Mouse (Mus musculus) kidney, adult 18-20 months (tissue): ENCODE data around the gene Atg7.
A peak's percentile ranks its signal among the peaks of the same experiment; 100 is the strongest.

ENCODE experiments used
- DNase-seq: peaks from one replicate; pipeline ENCODE4 v3.0.0; 2021

The Atg7 gene

GRCm38 (mm10) chr6:114737181-114737580, 94.3 kb downstream of the Atg7 start:
- no peak for DNase-seq

- DNase-seq: no peak
Observed at GRCm38 (mm10) chr6:114737931-114738759, 95.2 kb downstream of the Atg7 start.

DNA sequence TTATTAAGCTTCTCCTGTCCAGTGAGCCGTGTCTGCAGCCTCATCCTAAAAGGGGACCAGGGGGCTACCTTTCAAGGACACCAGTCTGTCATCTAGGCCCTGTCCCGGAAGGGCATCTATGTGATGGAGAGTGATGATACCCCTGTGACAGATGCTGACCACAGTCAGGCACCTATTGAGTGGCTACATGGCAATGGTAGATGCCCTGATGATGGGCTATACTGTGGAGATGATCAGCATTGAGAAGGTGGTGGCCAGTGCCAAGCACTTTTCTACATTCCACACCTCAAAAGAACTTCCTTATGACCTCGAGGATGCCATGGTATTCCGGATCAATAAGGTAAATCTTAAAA, 95.8 kb downstream of the Atg7 start:
- DNase-seq: no peak

DNA sequence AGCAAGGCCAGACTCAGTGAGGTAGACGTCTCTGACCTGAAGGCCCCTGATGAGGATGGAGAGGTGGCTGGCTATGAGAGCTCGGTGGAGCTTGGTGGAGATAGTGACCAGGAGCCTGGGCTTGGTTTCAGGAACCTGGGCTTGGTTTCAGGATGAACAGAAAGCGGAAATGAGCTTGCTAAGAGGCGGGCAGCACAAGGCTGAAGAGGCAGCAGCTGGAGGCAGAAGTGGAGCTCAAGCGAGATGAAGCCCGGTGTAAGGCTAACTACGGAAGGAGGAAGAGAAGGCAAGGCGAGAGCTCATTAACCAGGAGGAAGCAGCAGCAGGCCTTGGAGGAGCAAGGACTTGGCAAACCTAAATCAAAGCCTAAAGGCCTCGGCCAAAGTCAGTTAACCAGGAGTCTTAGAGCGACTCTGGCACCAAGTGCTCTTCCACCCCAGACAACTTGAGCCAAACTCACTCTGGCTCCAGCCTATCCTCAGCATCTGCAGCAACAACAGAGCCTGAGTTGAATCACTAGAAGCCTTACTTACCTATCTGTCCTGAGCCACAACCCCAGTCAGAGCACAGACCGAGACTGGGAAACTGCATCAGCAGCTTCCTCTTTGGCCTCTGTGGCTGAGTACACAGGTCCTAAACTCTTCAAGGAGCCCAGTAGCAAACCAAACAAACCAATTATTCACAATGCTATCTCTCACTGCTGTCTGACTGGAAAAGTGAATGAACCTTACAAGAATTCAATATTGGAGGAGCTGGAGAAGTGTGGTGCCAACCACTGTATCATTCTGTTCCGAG, 99.5 kb downstream of the Atg7 start:
- DNase-seq: no peak

GRCm38 (mm10) chr6:114743126-114743525, 100.2 kb downstream of the Atg7 start:
- DNase-seq: no peak

- DNase-seq: no peak
Observed at GRCm38 (mm10) chr6:114743845-114744244, 100.9 kb downstream of the Atg7 start.

DNA sequence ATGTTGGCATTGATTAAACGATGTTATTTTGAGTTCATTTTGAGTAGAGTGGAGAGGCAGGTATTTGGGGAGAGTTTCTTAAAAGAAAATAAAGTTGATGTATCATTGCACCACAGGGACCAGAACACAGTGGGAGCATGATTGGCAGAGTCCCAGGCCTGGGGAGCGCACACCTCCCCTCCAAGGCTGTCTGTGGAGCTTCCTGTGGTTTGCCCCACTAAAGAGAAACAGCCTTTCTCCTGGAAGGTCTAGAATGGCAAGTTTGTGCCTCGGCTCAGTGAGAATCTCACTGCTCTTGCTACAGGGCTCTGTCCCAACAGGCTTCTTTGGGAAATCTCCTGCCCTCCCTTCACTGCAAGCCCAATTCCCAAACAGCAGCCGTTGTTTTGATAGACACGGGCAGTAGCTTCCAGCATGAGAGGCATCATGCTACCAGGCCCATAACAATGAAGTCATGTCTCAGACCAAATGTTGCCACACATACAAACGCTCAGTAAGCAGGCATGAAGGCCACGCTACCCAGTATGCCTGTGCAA, 103.6 kb downstream of the Atg7 start:
- DNase-seq: no peak

- DNase-seq: no peak
Observed at GRCm38 (mm10) chr6:114748419-114748818, 105.5 kb downstream of the Atg7 start.

- no peak for DNase-seq
Observed at GRCm38 (mm10) chr6:114748882-114749281, 106.0 kb downstream of the Atg7 start.

DNA sequence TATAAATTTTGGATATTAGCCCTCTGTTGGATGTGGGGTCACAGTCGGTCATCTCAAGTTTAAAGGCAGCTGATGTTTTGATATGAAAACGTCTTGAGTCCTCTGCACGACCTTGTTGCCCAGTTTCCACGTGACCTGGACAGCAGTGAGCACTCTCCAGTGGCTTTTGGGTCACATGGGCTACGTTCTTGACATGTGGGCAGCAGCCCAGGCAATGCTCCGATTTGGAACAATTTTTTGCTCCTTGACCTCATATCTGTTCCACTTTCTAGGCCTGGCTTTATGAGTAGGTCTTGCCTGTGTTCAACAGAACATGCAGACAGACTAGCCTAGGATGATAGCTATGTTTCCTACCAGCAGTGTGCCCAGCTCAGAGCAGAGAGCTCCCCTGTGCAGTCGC, 115.9 kb downstream of the Atg7 start:
- DNase-seq: peak; percentile 5

GRCm38 (mm10) chr6:114766314-114766713, 123.4 kb downstream of the Atg7 start:
- no peak for DNase-seq

- DNase-seq: no peak
Observed at GRCm38 (mm10) chr6:114767710-114768109, 124.8 kb downstream of the Atg7 start.

GRCm38 (mm10) chr6:114770337-114770736, 127.4 kb downstream of the Atg7 start:
- DNase-seq: no peak

DNA sequence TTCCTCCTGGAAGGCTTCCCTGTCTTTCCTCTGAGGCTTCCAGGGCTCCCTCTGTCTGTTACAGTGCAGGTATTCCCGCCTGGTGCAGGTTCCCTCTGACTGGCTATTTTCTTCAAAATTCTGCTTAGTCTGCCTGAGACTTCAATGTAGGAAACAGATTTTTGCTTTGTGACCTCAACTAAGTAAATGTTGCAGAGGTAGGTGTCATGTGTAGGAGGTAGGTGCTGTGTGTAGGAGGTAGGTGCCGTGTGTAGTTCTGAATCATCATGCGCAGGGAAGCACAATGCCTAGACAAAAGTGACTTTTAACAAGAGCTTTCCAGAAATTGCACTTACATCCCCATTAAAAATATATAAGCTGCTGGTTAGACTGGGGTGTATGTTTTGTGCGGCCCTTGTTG, 128.6 kb downstream of the Atg7 start:
- no peak for DNase-seq

GRCm38 (mm10) chr6:114775210-114775609, 132.3 kb downstream of the Atg7 start:
- DNase-seq: no peak

DNA sequence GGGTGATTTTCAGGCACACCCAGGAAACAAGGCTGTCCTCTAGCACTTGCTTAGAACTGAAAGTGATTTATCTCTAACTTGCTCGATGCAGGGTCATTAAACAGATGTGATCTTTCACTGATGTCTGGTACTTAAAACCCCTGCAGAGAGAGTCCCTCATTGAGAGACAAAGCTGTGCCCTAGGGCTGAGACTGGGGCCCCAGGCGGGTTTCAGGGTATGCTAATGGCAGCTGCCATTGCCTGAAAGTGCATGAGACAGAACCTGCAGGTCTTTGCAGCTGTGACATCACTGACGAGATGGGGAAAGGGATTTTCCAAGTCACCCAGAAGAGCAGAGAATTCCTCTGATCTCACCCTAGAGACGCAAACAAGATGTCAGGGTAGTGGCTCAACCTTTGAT, 135.0 kb downstream of the Atg7 start:
- DNase-seq: no peak

DNA sequence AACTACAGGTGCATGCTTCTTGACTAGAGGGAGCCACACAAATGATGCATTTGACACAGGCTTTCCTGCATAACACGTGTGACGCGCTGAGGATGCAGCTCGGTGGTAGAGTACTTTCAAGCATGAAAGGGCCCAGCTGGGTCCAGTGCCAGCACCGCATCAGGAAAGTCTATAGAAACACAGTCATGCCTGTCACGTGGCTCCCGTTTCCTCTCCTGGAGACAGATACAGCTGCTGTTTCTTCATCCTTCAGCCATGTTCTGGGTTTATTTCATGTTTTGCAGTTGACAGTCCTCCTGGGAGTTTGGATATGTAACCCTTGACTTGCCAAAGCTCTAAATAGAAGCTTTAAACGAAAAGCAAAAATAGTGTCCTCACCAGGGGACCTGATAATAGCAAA, 135.8 kb downstream of the Atg7 start:
- DNase-seq: no peak

DNA sequence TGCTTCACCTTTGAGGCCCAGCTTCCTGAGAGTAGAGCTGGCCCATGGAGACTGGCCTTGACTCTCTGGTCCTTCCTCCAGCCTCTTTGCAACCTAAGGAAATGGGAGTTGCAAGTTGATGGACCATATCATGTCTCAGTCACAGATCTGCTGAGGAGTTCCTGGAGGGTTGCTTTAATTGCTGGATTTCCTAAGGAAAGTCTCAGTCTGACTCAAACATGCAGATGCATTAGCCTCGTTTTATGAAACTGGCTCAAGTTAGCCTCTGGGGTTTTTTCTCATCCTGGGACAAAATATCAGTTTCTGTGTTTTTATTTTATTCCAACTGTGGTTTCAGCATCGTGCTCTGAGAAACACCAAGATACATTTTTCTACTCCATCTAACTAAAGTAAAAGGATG, 137.7 kb downstream of the Atg7 start:
- DNase-seq: no peak

DNA sequence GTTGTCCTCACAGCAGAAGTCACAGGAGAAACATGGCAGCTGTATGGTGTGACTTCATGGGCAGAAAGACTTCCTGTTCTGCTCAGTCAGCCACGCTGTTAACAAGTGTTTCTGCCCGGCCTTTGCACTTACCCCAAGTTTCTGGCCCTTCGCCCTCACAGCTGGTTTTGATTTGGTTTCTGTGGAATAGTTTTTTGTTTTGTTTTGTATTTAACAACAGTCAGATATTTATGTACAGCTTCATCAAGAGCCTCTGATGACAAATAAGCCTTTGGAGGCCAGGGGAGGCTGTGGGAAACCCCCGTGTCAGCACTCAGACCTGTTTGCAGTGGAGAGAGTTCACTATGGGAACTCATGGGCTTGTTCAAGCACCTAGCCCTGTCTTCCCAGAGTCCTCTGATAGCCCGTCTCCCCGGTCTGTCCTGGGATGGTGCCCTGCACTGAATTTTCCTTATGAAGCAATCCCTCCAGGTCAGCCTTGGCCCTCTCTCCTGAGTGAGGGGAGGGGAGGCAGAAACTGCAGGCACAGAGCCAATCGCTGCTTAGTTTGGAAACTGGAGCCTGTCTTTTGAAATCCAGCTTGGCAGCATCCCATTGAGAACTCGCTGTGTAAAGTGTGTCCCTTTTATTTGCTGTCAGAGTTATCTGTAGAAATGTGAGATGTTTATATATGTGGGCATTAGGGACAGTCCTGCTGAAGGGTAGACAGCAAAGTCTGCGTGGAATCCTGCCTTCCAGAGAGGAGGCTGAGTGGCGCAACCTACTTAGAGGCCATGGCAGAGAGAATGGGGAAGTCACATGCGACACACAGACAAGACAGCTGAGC, 138.7 kb downstream of the Atg7 start:
- peak; percentile 8 for DNase-seq

DNA sequence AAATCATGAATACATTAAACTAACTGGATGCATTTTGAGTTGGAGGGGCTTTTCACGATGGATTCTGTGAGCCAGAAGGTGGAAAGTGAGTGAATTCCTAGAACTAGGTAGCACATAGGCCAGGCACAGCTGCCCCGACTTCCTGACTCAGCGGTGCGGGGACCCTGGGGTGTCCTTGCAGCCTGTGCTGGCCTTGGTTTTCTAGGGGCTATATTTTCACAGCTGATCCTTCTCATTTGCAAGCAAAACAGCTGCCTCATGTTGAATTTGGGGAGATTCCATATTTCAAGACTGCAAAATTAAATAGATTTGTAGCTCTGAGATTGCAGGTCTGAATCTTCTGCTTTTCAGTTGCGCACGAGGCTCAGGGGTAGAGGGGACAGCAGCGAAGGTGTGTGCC, 139.6 kb downstream of the Atg7 start:
- no peak for DNase-seq

GRCm38 (mm10) chr6:114786461-114786860, 143.6 kb downstream of the Atg7 start:
- DNase-seq: no peak

GRCm38 (mm10) chr6:114787606-114788005, 144.7 kb downstream of the Atg7 start:
- no peak for DNase-seq

- no peak for DNase-seq
Observed at GRCm38 (mm10) chr6:114788663-114789062, 145.8 kb downstream of the Atg7 start.
